26 mouse cellular contexts compared by ENCODE assay signal in genomic region chr11:20776668-20777067, GRCm38 (mm10). TPM values are rescaled to one million over a fixed set of nuclear protein-coding genes. Genes with fewer than 3 reads are reported as not detected.
A peak's percentile ranks its signal among the peaks of the same experiment; 100 is the strongest.
DNase-seq lines count a peak whose midpoint lies in the region; ATAC-seq lines count a peak whose summit lies in the region.
"Had no signal": no experiment of that assay in that cellular context is flagged by ENCODE, and none has a peak within 500 bp of the region (broad histone marks: within the 10 kb centered on the region; RNA-seq: fewer than 3 reads in every experiment).

No protein-coding gene starts in this region.

- H3K36me3 ChIP-seq in intestine, embryonic 16.5 days (ENCODE audit: control insufficient read depth, insufficient read depth, low read length) = no peaks in the 10 kb centered on the region
- H3K36me3 ChIP-seq: embryonic facial prominence, embryonic 13.5 days; embryonic facial prominence, embryonic 15.5 days; forebrain, embryonic 10.5 days; forebrain, embryonic 12.5 days; G1E had no signal

- no peaks in the 10 kb centered on the region for H3K27me3 ChIP-seq in intestine, embryonic 16.5 days (replicated peaks; ENCODE audit: control insufficient read depth, insufficient read depth, low read length)
- H3K27me3 ChIP-seq: CH12.LX; embryonic facial prominence, embryonic 13.5 days; embryonic facial prominence, embryonic 15.5 days; forebrain, embryonic 12.5 days had no signal

- no peak overlapping the region for H3K4me3 ChIP-seq in intestine, embryonic 16.5 days (ENCODE audit: low read length)
- H3K4me3 ChIP-seq: embryonic facial prominence, embryonic 13.5 days; embryonic facial prominence, embryonic 15.5 days; erythroblast, embryonic 14.5 days; forebrain, embryonic 10.5 days; forebrain, embryonic 12.5 days had no signal

- no peak overlapping the region for H3K27ac ChIP-seq in intestine, embryonic 16.5 days (ENCODE audit: low read length)
- H3K27ac ChIP-seq: embryonic facial prominence, embryonic 13.5 days; embryonic facial prominence, embryonic 15.5 days; forebrain, embryonic 10.5 days; forebrain, embryonic 12.5 days had no signal

- ATAC-seq in intestine, embryonic 16.5 days = peak; percentile 81
- ATAC-seq in megakaryocyte-erythroid progenitor cell, adult 5-6 weeks (replicated peaks; ENCODE audit: low FRiP score, low TSS enrichment, poor library complexity, severe bottlenecking) = no peak
- ATAC-seq: CD4-positive, CD25-positive, alpha-beta regulatory T cell, adult 4 months; forebrain, embryonic 14.5 days; forebrain, embryonic 16.5 days had no signal

- no peak overlapping the region for H3K9ac ChIP-seq in intestine, embryonic 16.5 days (ENCODE audit: low read depth, low read length)
- H3K9ac ChIP-seq: embryonic facial prominence, embryonic 13.5 days; embryonic facial prominence, embryonic 15.5 days; forebrain, embryonic 12.5 days had no signal

- DNase-seq in heart, adult 11 months = peak; percentile 17
- no peak for DNase-seq in heart, postnatal 10 days
- DNase-seq in gastrocnemius, adult 8-10 months (ENCODE audit: low spot score in 2 of 2) = no peak
- DNase-seq: adrenal gland, adult 2 months; adrenal gland, postnatal 10 days; adrenal gland, postnatal 25 days; B cell, adult 2 months; cerebellum, adult 11 months; cerebellum, adult 18-20 months; cerebellum, adult 8-10 months; cerebellum, adult 9-11 months; cerebellum, postnatal 14 days; cerebellum, postnatal 36 days; embryo, embryonic 11 days had no signal

- no peaks in the 10 kb centered on the region for H3K9me3 ChIP-seq in intestine, embryonic 16.5 days (ENCODE audit: control insufficient read depth, low read length)
- H3K9me3 ChIP-seq: embryonic facial prominence, embryonic 13.5 days; forebrain, embryonic 10.5 days; forebrain, embryonic 12.5 days; G1E had no signal

- intact Hi-C loops in heart, postnatal 10 days (cut with DNase I) = no loop called here

- 0 out of 2 replicates have a peak, but pooled peaks cover 3% of the 10 kb centered on the region for H3K4me1 ChIP-seq in intestine, embryonic 16.5 days (ENCODE audit: control insufficient read depth, insufficient read depth, low read length)
- H3K4me1 ChIP-seq: embryonic facial prominence, embryonic 15.5 days had no signal

- no peak overlapping the region for H3K4me2 ChIP-seq in intestine, embryonic 16.5 days (ENCODE audit: low read depth, low read length)
- H3K4me2 ChIP-seq: embryonic facial prominence, embryonic 13.5 days; embryonic facial prominence, embryonic 15.5 days; forebrain, embryonic 12.5 days had no signal

RNA-seq across cellular contexts. Expression of gene Aftph, which starts 35.3 kb away (rescaled TPM):
- total RNA-seq in heart, postnatal 10 days (2021) = 10 to 100 TPM; 23.3 to 24.3 TPM
- 21.2 and 22.6 TPM in 2 replicates for polyA plus RNA-seq in intestine, embryonic 16.5 days (2015; fragmentation: Nextera tagmentation; extraction: Ambion mirVana)
- 10 to 100 TPM; 18.3 to 25.0 (median 19.0) TPM for total RNA-seq in gastrocnemius, adult 8-10 months (2022)
- 65.5 and 79.9 TPM in 2 replicates for total RNA-seq in megakaryocyte-erythroid progenitor cell, adult 5-6 weeks (2014; fragmentation: Nextera tagmentation)
- total RNA-seq in megakaryocyte-erythroid progenitor cell, adult 5-6 weeks (2017) = 37.0 and 52.0 TPM in 2 replicates

RNA-seq across cellular contexts. Expression of gene Lgalsl, which starts 54.2 kb away (rescaled TPM):
- total RNA-seq in heart, postnatal 10 days (2021) = 10 to 100 TPM; 40.3 to 43.1 TPM
- polyA plus RNA-seq in intestine, embryonic 16.5 days (2015; fragmentation: Nextera tagmentation; extraction: Ambion mirVana) = 24.0 and 24.3 TPM in 2 replicates
- total RNA-seq in gastrocnemius, adult 8-10 months (2022) = 10 to 100 TPM; 68.0 to 76.2 (median 72.6) TPM
- 5.6 and 13.5 TPM in 2 replicates for total RNA-seq in megakaryocyte-erythroid progenitor cell, adult 5-6 weeks (2014; fragmentation: Nextera tagmentation)
- 1.4 and 3.9 TPM in 2 replicates for total RNA-seq in megakaryocyte-erythroid progenitor cell, adult 5-6 weeks (2017)
- polyA plus RNA-seq: G1E had no signal
